Mouse (Mus musculus): Measurements from ENCODE around the gene Atp2b1. TPM values are rescaled to one million over a fixed set of nuclear protein-coding genes. Genes with fewer than 3 reads are reported as not detected.

Atp2b1 gene
- polyA plus RNA-seq, 2 experiments: 40.9 to 131 TPM

DNA sequence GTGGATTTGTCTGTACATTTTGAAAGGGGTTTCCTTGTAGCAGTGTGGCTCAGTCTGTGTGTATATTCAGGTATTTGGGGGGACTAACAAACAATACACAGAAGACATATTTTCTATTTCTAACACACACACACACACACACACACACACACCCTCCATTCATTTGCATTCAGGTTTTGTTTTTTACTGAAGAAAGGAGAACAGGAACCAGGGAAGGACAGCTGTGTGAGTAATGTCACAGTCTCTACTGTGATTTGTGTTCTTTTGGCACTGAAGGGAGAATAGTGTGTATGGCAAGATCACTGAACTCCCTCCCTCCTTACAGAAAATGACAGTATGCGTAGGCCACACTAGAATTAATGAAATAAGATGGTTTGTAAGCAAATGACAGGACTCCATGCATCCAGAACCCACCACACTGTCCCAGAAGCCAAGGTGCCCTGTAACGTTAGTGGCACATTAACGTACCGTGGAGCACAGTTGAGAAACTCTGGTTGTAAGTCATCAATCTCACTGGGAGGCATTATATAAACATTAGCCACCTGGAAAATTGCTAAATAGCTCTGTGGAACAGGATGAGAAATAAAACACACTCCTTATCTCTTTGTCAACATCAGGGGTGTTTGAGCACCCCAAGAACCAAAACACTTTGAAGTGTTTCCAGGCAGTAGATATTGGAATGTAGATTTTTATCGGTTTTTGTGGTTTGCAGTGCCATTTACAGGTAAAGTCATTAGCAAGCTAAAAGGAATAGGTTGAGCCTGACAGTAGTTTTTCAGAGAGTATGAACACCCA lies 132.7 kb downstream of the Atp2b1 start:
- no peak overlapping the region for H3K9ac ChIP-seq (ENCODE audit: low read depth, low read length, severe bottlenecking)
- no peak for TF ChIP-seq POLR2A (IDR thresholded peaks at IDR 0.05; ENCODE audit: borderline replicate concordance, extremely low read depth, insufficient read depth, insufficient read length)
- WGBS: 55% methylated on average over 5 of the region's 5 CpGs
- H3K36me3 ChIP-seq (ENCODE audit: control insufficient read depth, insufficient read depth, low read length): no peaks in the 10 kb centered on the region
- ATAC-seq (ENCODE audit: low FRiP score, low read depth): no peak
- no peak overlapping the region for H3K4me2 ChIP-seq (replicated peaks; ENCODE audit: low read depth, low read length, severe bottlenecking)
- no peak for DNase-seq (ENCODE audit: low spot score)
- H3K9me3 ChIP-seq (ENCODE audit: control insufficient read depth, low read length): no peaks in the 10 kb centered on the region
- H3K27ac ChIP-seq (replicated peaks; ENCODE audit: low read depth, low read length): no peak overlapping the region
- H3K4me1 ChIP-seq (ENCODE audit: control insufficient read depth, insufficient read depth, low read length): no peaks in the 10 kb centered on the region
- no peaks in the 10 kb centered on the region for H3K27me3 ChIP-seq (ENCODE audit: control insufficient read depth, insufficient read depth, low read length)
- no peak overlapping the region for H3K4me3 ChIP-seq (replicated peaks; ENCODE audit: low read length)

DNA sequence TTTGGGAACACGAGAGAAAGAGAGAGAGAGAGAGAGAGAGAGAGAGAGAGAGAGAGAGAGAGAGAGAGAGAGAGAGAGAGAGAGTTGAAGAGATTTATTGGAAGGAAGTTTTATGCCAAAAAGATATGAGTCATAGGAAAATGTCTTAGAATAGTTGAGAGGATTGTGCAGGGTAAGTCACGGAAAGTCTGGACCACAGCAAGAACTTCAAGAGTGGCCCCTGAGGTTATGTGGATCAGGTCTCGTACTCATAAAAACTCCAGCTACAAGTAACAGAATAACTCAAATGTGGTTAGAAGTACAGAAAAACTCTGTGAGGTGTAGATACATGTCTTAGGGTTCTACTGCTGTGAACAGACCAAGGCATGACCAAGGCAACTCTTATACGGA lies 133.3 kb downstream of the Atp2b1 start:
- Histone ChIP-seq H3K27ac (replicated peaks; ENCODE audit: low read depth, low read length) (no peak overlapping the region), H3K9ac (ENCODE audit: low read depth, low read length, severe bottlenecking) (no peak overlapping the region), H3K4me2 (replicated peaks; ENCODE audit: low read depth, low read length, severe bottlenecking) (no peak overlapping the region), H3K27me3 (ENCODE audit: control insufficient read depth, insufficient read depth, low read length) (no peaks in the 10 kb centered on the region), H3K36me3 (ENCODE audit: control insufficient read depth, insufficient read depth, low read length) (no peaks in the 10 kb centered on the region), H3K4me1 (ENCODE audit: control insufficient read depth, insufficient read depth, low read length) (no peaks in the 10 kb centered on the region), H3K9me3 (ENCODE audit: control insufficient read depth, low read length) (no peaks in the 10 kb centered on the region), H3K4me3 (replicated peaks; ENCODE audit: low read length) (no peak overlapping the region)
- DNase-seq (ENCODE audit: low spot score) (no peak), ATAC-seq (ENCODE audit: low FRiP score, low read depth) (no peak)
- WGBS: 62% methylated on average over 4 of the region's 4 CpGs
- no peak for TF ChIP-seq POLR2A (IDR thresholded peaks at IDR 0.05; ENCODE audit: borderline replicate concordance, extremely low read depth, insufficient read depth, insufficient read length)

DNA sequence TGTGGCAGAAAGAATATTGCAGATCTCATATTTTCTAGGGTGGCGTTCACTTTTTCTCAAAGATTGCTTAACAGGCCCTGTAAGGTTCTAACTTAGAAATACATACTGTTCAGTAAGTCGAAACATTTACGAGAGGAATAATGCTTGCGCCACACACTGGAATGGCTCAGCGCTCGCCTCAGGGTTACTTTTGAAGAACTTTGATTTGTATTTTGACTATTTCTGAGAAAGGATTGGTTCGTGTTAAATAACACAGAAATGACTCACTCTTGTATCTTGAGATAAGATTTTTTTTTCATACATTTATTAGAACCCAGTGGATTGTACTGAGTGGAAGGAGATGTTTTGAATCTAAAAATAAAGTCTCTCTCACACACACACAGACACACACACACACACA lies 135.9 kb downstream of the Atp2b1 start:
- 75% methylated on average over 7 of the region's 7 CpGs for WGBS
- Histone ChIP-seq H3K9ac (ENCODE audit: low read depth, low read length, severe bottlenecking) (no peak overlapping the region), H3K9me3 (ENCODE audit: control insufficient read depth, low read length) (no peaks in the 10 kb centered on the region), H3K4me3 (replicated peaks; ENCODE audit: low read length) (no peak overlapping the region), H3K4me2 (replicated peaks; ENCODE audit: low read depth, low read length, severe bottlenecking) (no peak overlapping the region), H3K4me1 (ENCODE audit: control insufficient read depth, insufficient read depth, low read length) (no peaks in the 10 kb centered on the region), H3K27me3 (ENCODE audit: control insufficient read depth, insufficient read depth, low read length) (no peaks in the 10 kb centered on the region), H3K36me3 (ENCODE audit: control insufficient read depth, insufficient read depth, low read length) (no peaks in the 10 kb centered on the region), H3K27ac (replicated peaks; ENCODE audit: low read depth, low read length) (no peak overlapping the region)
- no peak for ATAC-seq (ENCODE audit: low FRiP score, low read depth)
- DNase-seq (ENCODE audit: low spot score): peak; percentile 6
- no peak for TF ChIP-seq POLR2A (IDR thresholded peaks at IDR 0.05; ENCODE audit: borderline replicate concordance, extremely low read depth, insufficient read depth, insufficient read length)

DNA sequence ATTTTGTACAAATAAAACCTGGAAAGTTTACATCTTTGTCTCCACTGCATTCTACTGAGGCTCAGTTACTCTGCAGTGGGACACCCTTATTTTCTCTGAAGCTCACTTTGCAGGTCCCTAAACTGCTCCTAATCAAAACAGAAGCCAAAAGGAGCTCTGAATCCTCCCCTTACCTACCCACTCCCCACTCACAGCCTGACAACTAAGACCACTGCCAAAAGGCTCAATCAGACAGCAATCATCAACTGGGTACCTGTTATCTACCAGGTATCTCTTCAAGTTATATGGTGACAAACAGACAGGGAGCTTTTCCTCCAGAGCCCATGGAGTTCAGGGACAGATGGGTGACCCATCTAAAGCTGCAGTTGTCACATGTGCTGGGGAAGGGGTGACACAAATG lies 138.9 kb downstream of the Atp2b1 start:
- Histone ChIP-seq H3K9ac (ENCODE audit: low read depth, low read length, severe bottlenecking) (no peak overlapping the region), H3K36me3 (ENCODE audit: control insufficient read depth, insufficient read depth, low read length) (no peaks in the 10 kb centered on the region), H3K9me3 (ENCODE audit: control insufficient read depth, low read length) (no peaks in the 10 kb centered on the region), H3K4me1 (ENCODE audit: control insufficient read depth, insufficient read depth, low read length) (no peaks in the 10 kb centered on the region), H3K4me3 (replicated peaks; ENCODE audit: low read length) (no peak overlapping the region), H3K27ac (replicated peaks; ENCODE audit: low read depth, low read length) (no peak overlapping the region), H3K4me2 (replicated peaks; ENCODE audit: low read depth, low read length, severe bottlenecking) (no peak overlapping the region), H3K27me3 (ENCODE audit: control insufficient read depth, insufficient read depth, low read length) (no peaks in the 10 kb centered on the region)
- ATAC-seq (ENCODE audit: low FRiP score, low read depth): no peak
- no peak for DNase-seq (ENCODE audit: low spot score)
- no peak for TF ChIP-seq POLR2A (IDR thresholded peaks at IDR 0.05; ENCODE audit: borderline replicate concordance, extremely low read depth, insufficient read depth, insufficient read length)

DNA sequence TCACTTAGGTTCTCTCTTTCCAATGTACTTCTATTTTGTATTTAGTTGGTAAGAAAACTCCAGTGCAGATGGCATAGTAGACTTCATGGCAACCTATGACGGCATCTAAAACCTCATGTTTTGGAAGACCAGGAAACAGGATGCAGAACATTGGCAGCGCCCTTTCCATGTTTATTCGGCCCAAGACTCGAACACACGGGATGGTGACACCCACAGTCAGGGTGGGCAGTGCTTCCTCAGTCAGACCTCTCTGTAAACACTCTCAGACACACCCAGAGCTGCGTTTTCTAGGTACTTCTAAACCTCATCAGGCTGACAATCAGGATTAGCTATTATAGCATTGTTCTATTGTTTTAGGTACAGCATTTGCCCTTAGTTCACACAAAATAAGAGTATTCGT lies 146.4 kb downstream of the Atp2b1 start:
- no peaks in the 10 kb centered on the region for H3K9me3 ChIP-seq (ENCODE audit: control insufficient read depth, low read length)
- no peak for ATAC-seq (ENCODE audit: low FRiP score, low read depth)
- H3K4me2 ChIP-seq (replicated peaks; ENCODE audit: low read depth, low read length, severe bottlenecking): no peak overlapping the region
- H3K4me1 ChIP-seq (ENCODE audit: control insufficient read depth, insufficient read depth, low read length): no peaks in the 10 kb centered on the region
- no peak overlapping the region for H3K4me3 ChIP-seq (replicated peaks; ENCODE audit: low read length)
- H3K9ac ChIP-seq (ENCODE audit: low read depth, low read length, severe bottlenecking): no peak overlapping the region
- TF ChIP-seq POLR2A (IDR thresholded peaks at IDR 0.05; ENCODE audit: borderline replicate concordance, extremely low read depth, insufficient read depth, insufficient read length): no peak
- H3K27ac ChIP-seq (replicated peaks; ENCODE audit: low read depth, low read length): no peak overlapping the region
- 89% methylated on average over 7 of the region's 7 CpGs for WGBS
- no peak for DNase-seq (ENCODE audit: low spot score)
- no peaks in the 10 kb centered on the region for H3K27me3 ChIP-seq (ENCODE audit: control insufficient read depth, insufficient read depth, low read length)
- H3K36me3 ChIP-seq (ENCODE audit: control insufficient read depth, insufficient read depth, low read length): no peaks in the 10 kb centered on the region

Measured in limb, embryonic 14.5 days (tissue).